Mouse (Mus musculus): Measurements from ENCODE around the gene Zbtb2. TPM values are rescaled to one million over a fixed set of nuclear protein-coding genes. Genes with fewer than 3 reads are reported as not detected.
"Not testable (repeated sequence)": the region's sequence is repeated elsewhere in the genome, so short reads cannot be mapped to it uniquely, and the experiment has no call there.

Zbtb2 gene
- polyA plus RNA-seq (2014; fragmentation: Nextera tagmentation; extraction: Ambion mirVana): 14.5 and 15.6 TPM in 2 replicates

DNA sequence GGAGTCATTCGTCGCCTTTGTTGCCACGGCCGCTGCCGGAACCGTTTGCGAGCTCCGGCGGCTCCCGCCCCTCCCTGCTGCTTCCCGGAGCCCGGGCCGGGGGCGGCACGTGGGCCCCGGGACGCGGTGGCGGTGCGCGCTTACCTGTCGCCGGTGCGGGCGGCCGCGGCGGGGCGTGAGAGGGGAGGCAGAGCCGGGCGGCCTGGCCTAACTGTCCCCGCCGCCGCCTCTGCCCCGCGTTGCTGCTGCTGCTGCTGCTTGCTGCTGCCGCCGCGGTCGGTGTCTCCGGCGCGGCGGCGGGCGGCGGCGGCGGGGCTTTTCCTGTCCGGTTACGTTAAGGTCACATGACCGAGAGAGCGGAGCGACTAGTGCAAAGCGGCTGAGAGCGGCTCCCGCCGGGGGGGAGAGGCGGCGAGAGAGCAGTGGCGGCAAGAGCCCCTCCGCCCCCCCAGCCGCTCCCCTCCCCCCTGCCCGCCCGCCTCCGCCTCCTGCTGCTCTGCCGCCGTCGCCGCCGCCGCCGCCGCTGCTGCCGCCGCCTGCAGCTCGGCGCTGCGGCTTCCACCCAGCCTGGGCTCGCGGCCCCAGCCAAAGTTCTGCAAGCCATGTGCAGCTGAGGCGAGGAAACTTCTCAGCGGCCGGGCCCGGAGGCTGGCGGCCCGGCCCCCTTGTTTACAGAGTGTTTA is at the start of gene Zbtb2:
Gene Zbtb2 (minus strand): TSS at position 408 of the 683 bp plus-strand sequence.
- Histone ChIP-seq H3K9me3 (ENCODE audit: control insufficient read depth, low read depth, low read length) (no peaks in the 10 kb centered on the region), H3K27ac (ENCODE audit: low read length) (peak within 1 kb of the TSS; percentile 99), H3K9ac (replicated peaks; ENCODE audit: low read depth, low read length) (peak within 1 kb of the TSS; percentile 98), H3K4me1 (ENCODE audit: control insufficient read depth, insufficient read depth, low read length) (peaks cover 26% of the 10 kb centered on the region), H3K4me2 (replicated peaks; ENCODE audit: low read depth, low read length) (peak within 1 kb of the TSS; percentile 81), H3K36me3 (ENCODE audit: control insufficient read depth, insufficient read depth, low read length) (no peaks in the 10 kb centered on the region), H3K4me3 (ENCODE audit: low read depth, low read length) (peak within 1 kb of the TSS; percentile 95), H3K27me3 (ENCODE audit: control insufficient read depth, insufficient read depth, low read length) (no peaks in the 10 kb centered on the region)
- WGBS: 1% methylated on average over 54 of the region's 87 CpGs
- no peak for ATAC-seq (ENCODE audit: insufficient number of reproducible peaks, insufficient read depth, low FRiP score, low read depth)

DNA sequence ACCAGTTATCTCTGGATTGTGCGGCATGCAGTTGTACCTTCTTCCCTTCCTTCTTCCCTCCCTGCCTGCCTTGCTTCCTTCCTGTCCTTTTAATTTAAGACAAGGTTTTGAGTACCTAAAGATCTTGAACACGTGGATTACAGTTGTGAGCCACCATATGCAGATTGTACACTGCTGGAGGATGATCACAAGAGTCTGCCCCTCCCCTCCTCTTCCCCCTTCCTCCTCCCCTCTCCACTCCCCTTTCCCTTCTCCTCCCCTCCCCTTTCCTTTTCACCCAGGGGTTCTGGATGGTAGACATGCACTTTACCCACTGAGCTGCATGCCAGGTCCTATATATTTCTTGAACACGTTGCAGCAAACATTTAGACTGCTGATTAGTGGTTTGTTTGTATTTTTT is 47.5 kb upstream of the Zbtb2 start:
- no peak overlapping the region for H3K4me3 ChIP-seq (ENCODE audit: low read depth, low read length)
- no peak for ATAC-seq (ENCODE audit: insufficient number of reproducible peaks, insufficient read depth, low FRiP score, low read depth)
- H3K27me3 ChIP-seq (ENCODE audit: control insufficient read depth, insufficient read depth, low read length): no peaks in the 10 kb centered on the region
- peaks cover 12% of the 10 kb centered on the region for H3K4me1 ChIP-seq (ENCODE audit: control insufficient read depth, insufficient read depth, low read length)
- H3K27ac ChIP-seq (ENCODE audit: low read length): no peak overlapping the region
- peaks cover 12% of the 10 kb centered on the region; the same call in 1 of the 2 replicates for H3K36me3 ChIP-seq (ENCODE audit: control insufficient read depth, insufficient read depth, low read length)
- no peak overlapping the region for H3K9ac ChIP-seq (replicated peaks; ENCODE audit: low read depth, low read length)
- H3K4me2 ChIP-seq (replicated peaks; ENCODE audit: low read depth, low read length): no peak overlapping the region
- no peaks in the 10 kb centered on the region for H3K9me3 ChIP-seq (ENCODE audit: control insufficient read depth, low read depth, low read length)
- 90% methylated on average over 3 of the region's 3 CpGs for WGBS

DNA sequence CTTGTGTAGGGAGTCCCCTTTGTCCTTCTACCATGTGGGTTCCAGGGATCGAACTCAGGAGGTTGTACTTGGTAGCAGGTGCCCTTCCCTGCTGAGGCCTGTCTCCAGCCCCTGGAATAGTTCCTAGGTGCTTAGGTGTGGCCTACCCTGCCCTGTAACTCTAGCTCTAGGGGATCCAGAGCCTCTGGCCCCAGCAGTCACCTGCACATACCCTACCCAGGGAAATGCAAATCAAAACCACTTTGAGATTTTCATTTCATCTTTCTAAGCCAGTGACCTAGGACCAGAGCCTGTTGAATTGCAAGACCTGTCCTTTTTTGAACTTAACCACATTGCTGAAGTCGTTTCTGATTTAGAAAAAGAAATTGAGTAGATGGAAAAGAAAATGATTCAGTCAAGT is 46.0 kb upstream of the Zbtb2 start:
- not testable (repeated sequence) for H3K9ac ChIP-seq (replicated peaks; ENCODE audit: low read depth, low read length); ATAC-seq (ENCODE audit: insufficient number of reproducible peaks, insufficient read depth, low FRiP score, low read depth); H3K27ac ChIP-seq (ENCODE audit: low read length); H3K27me3 ChIP-seq (ENCODE audit: control insufficient read depth, insufficient read depth, low read length); H3K36me3 ChIP-seq (ENCODE audit: control insufficient read depth, insufficient read depth, low read length); H3K9me3 ChIP-seq (ENCODE audit: control insufficient read depth, low read depth, low read length)
- Histone ChIP-seq H3K4me1 (ENCODE audit: control insufficient read depth, insufficient read depth, low read length) (peaks cover 12% of the 10 kb centered on the region), H3K4me2 (replicated peaks; ENCODE audit: low read depth, low read length) (peak overlapping the region; percentile 59; the same call in 1 of the 2 replicates), H3K4me3 (ENCODE audit: low read depth, low read length) (0 out of 2 replicates have a peak overlapping the region, but pooled peaks have one; percentile 74)
- WGBS: 88% methylated on average over 2 of the region's 2 CpGs

DNA sequence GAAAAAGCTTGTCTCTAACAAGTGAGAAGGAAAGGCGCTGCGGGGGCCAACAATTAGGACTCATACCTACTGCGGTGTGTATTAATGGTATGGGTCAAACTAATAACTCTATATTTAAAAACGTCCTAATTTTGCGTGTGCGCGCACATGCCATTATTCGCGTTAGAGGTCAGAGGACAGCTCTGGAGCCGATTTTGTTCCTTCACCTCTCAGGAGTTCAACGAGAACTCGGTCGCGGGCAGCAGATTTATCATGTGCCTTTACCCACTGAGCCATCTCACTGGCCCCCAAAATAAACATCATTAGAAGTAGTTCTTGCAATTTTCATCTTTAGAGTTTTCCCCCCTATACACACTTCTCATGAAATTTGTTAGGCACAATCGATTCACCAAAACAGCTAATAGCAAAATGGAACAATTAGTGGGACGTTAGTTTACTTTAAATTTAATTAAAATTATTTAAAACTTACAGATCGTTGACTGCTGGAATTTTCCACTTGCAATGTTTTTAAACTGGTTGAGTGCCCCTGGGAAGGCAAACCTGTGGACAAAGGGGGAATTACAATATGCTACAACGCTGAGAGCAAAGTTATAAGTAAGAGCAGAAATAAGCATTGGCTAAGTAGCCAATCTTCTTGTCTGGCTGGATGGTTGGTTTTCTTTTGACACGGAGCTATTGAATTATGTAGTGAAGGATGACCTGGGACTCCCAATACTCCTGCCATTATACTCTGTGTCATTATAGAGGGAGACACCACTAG is 45.3 kb upstream of the Zbtb2 start:
- ATAC-seq (ENCODE audit: insufficient number of reproducible peaks, insufficient read depth, low FRiP score, low read depth): no peak
- Histone ChIP-seq H3K4me2 (replicated peaks; ENCODE audit: low read depth, low read length) (peak overlapping the region; percentile 59), H3K4me1 (ENCODE audit: control insufficient read depth, insufficient read depth, low read length) (peaks cover 12% of the 10 kb centered on the region), H3K9me3 (ENCODE audit: control insufficient read depth, low read depth, low read length) (no peaks in the 10 kb centered on the region), H3K9ac (replicated peaks; ENCODE audit: low read depth, low read length) (peak overlapping the region; percentile 63), H3K27ac (ENCODE audit: low read length) (peak overlapping the region; percentile 87), H3K36me3 (ENCODE audit: control insufficient read depth, insufficient read depth, low read length) (no peaks in the 10 kb centered on the region), H3K27me3 (ENCODE audit: control insufficient read depth, insufficient read depth, low read length) (no peaks in the 10 kb centered on the region), H3K4me3 (ENCODE audit: low read depth, low read length) (peak overlapping the region; percentile 74)
- WGBS: 10% methylated on average over 19 of the region's 19 CpGs

DNA sequence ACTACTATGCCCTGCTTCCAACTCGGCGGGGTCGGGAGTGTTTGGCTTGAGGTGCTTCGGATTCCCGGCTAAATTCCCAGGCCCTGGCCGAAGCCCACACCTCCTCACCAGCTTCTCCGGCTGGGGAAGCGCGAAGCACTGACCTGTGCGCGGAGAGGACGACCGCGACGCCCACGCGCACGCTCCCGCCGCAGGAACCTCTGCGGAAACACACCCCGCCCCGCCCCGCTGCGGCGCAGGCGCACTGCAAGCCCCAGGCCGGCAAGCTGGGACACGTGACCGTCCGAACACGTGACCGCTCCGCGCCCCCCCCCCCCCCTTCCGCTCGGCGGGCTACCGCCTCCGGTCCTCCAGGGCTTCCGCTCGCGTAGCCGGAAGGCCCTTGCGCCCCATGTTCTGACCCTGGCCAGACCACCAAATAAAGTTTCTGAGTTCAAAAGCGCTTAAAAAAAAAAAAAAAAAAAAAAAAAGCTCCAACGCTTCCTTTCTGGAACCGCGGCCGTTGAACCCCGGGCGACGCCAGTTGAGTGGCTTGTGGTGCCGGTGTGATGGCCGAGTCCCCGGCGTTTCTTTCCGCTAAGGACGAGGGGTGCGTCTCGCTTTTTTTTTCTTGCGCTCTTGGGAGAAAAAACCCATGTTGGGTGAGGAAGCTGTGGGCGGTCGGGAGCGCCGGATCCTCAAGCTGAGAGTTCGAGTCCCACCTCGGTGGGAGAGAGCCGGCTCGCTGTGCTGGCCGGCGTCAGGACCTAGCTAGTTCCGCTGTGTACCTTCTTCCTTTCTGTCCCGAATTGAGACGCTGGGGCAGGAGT is 44.4 kb upstream of the Zbtb2 start, which contains the start of the genes Rmnd1 and Armt1:
Gene Rmnd1 (minus strand): TSS at position 266 of the 809 bp plus-strand sequence.
Gene Armt1 (plus strand): TSS at position 345 of the 809 bp plus-strand sequence.
- under 1% methylated on average over 71 of the region's 75 CpGs for WGBS
- Histone ChIP-seq H3K27ac (ENCODE audit: low read length) (peak within 1 kb of the TSS; percentile 87), H3K4me1 (ENCODE audit: control insufficient read depth, insufficient read depth, low read length) (peaks cover 12% of the 10 kb centered on the region), H3K4me3 (ENCODE audit: low read depth, low read length) (peak within 1 kb of the TSS; percentile 74), H3K4me2 (replicated peaks; ENCODE audit: low read depth, low read length) (peak within 1 kb of the TSS; percentile 59), H3K9me3 (ENCODE audit: control insufficient read depth, low read depth, low read length) (no peaks in the 10 kb centered on the region), H3K36me3 (ENCODE audit: control insufficient read depth, insufficient read depth, low read length) (no peaks in the 10 kb centered on the region; the same call in none of the 2 replicates), H3K27me3 (ENCODE audit: control insufficient read depth, insufficient read depth, low read length) (no peaks in the 10 kb centered on the region), H3K9ac (replicated peaks; ENCODE audit: low read depth, low read length) (peak within 1 kb of the TSS; percentile 63)
- peak; percentile 95 for ATAC-seq (ENCODE audit: insufficient number of reproducible peaks, insufficient read depth, low FRiP score, low read depth)

DNA sequence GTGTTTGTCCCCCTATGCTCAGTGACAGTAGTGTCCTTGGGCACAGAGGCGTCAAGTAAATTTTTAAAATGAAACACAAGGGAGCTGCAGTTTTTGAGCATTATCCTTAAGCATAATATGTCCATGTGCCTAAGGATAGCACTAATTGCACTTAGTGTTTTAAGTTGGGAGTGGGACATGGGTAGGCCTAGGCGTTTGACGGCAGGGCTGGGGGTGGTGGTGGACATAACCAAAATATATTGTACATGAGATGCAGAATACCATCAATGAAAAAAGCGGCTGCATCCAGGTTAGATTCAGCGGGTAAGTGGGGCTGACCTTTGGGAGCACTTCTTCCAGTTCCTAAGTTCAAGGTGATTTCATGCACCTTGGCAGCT is 43.8 kb upstream of the Zbtb2 start:
- WGBS: 10% methylated on average over 5 of the region's 5 CpGs
- ATAC-seq (ENCODE audit: insufficient number of reproducible peaks, insufficient read depth, low FRiP score, low read depth): peak; percentile 14; the same call in 1 of the 2 replicates
- H3K27ac ChIP-seq (ENCODE audit: low read length): peak overlapping the region; percentile 68; the same call in 1 of the 2 replicates
- H3K4me1 ChIP-seq (ENCODE audit: control insufficient read depth, insufficient read depth, low read length): peaks cover 12% of the 10 kb centered on the region
- peak overlapping the region; percentile 56 for H3K4me2 ChIP-seq (replicated peaks; ENCODE audit: low read depth, low read length)
- no peaks in the 10 kb centered on the region for H3K27me3 ChIP-seq (ENCODE audit: control insufficient read depth, insufficient read depth, low read length)
- H3K4me3 ChIP-seq (ENCODE audit: low read depth, low read length): peak overlapping the region; percentile 74
- H3K36me3 ChIP-seq (ENCODE audit: control insufficient read depth, insufficient read depth, low read length): peaks cover 2% of the 10 kb centered on the region
- peak overlapping the region; percentile 59 for H3K9ac ChIP-seq (replicated peaks; ENCODE audit: low read depth, low read length)
- H3K9me3 ChIP-seq (ENCODE audit: control insufficient read depth, low read depth, low read length): no peaks in the 10 kb centered on the region

DNA sequence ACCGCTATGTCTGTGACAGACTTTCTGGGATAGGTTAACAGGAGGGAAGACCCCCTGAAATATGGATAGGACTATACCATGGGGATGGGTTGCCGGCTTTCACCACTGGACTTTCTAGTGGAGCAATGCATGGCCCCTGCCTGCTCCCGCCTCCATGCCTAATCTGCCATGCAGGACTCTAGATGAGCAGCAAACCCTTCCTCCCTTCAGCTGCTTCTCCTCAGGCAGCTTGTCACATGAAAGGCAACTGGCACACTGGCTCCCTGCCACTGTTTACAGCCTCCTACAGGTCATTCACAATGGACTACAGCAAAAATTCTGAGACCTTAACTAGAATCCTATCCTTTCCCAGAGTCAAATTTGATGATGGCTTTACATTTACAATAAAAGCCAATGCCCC is 42.9 kb upstream of the Zbtb2 start:
- WGBS: 86% methylated on average over 3 of the region's 3 CpGs
- Histone ChIP-seq H3K27me3 (ENCODE audit: control insufficient read depth, insufficient read depth, low read length) (no peaks in the 10 kb centered on the region), H3K4me1 (ENCODE audit: control insufficient read depth, insufficient read depth, low read length) (peaks cover 12% of the 10 kb centered on the region), H3K4me2 (replicated peaks; ENCODE audit: low read depth, low read length) (peak overlapping the region; percentile 56), H3K9me3 (ENCODE audit: control insufficient read depth, low read depth, low read length) (no peaks in the 10 kb centered on the region), H3K4me3 (ENCODE audit: low read depth, low read length) (0 out of 2 replicates have a peak overlapping the region, but pooled peaks have one; percentile 74), H3K9ac (replicated peaks; ENCODE audit: low read depth, low read length) (no peak overlapping the region), H3K27ac (ENCODE audit: low read length) (no peak overlapping the region), H3K36me3 (ENCODE audit: control insufficient read depth, insufficient read depth, low read length) (peaks cover 9% of the 10 kb centered on the region)
- ATAC-seq (ENCODE audit: insufficient number of reproducible peaks, insufficient read depth, low FRiP score, low read depth): no peak

DNA sequence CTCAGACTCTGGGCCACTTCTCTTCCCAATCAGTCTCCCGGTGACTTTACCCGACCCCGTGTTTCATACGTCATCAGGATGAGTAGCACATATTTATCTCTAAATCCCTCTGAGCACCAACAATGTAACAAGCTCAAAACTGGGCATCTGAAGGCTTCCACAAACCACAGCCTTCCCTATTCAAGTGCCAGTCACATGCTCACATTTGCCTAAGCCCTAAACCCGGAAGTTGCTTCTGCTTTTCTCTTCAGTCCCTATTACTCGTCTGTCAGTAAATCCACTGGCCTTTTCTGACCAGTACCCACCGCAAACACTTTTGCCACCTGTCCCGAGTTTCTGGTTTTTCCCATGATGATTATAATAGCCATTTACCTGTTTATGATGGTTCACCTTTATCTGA is 42.5 kb upstream of the Zbtb2 start:
- no peaks in the 10 kb centered on the region for H3K27me3 ChIP-seq (ENCODE audit: control insufficient read depth, insufficient read depth, low read length)
- no peak overlapping the region for H3K4me3 ChIP-seq (ENCODE audit: low read depth, low read length)
- H3K4me1 ChIP-seq (ENCODE audit: control insufficient read depth, insufficient read depth, low read length): peaks cover 12% of the 10 kb centered on the region
- no peak overlapping the region for H3K4me2 ChIP-seq (replicated peaks; ENCODE audit: low read depth, low read length)
- 89% methylated on average over 8 of the region's 8 CpGs for WGBS
- no peak overlapping the region for H3K27ac ChIP-seq (ENCODE audit: low read length)
- no peak overlapping the region for H3K9ac ChIP-seq (replicated peaks; ENCODE audit: low read depth, low read length)
- H3K36me3 ChIP-seq (ENCODE audit: control insufficient read depth, insufficient read depth, low read length): peaks cover 12% of the 10 kb centered on the region
- ATAC-seq (ENCODE audit: insufficient number of reproducible peaks, insufficient read depth, low FRiP score, low read depth): no peak
- H3K9me3 ChIP-seq (ENCODE audit: control insufficient read depth, low read depth, low read length): no peaks in the 10 kb centered on the region
